ENCODE assay signal across 8 mouse cellular contexts in the genomic region with DNA sequence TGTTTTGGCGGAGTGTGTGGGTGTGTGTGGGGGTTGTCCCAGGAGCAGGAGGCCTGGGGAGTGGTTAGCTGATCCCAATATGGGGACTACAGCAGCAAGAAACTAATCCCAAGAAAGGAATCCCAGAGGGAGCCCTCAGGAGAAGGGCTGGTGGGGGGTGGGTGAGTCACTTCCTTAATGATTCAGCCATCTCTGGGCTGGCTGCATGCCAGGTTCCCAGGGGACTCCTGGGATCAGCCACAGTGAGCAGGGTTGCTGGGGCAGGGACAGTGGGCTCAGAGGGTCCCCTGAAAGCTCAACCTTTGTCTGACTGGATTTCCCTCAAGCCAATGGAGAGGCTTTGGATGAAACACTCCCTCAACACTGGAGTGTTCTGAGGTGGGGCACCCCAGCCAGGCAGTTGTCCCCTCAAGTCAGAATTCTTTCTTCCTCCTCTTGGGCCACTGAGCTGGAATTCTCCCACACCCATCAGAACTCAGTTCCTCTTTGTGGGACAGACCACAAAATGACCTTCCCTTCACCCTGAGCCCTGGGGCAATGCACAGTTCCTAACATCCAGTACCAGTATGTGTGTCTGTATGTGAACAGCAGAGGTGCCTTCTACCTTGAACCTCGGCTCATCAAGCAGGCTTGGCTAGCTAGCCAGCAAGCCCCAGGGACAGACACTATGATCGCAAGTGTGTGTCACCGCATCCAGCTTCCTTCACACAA. TPM values are rescaled to one million over a fixed set of nuclear protein-coding genes. Genes with fewer than 3 reads are reported as not detected.
DNase-seq lines count a peak whose midpoint lies in the region; ATAC-seq and TF ChIP-seq lines count a peak whose summit lies in the region.

No protein-coding gene starts in this region.

- no peak overlapping the region for H3K4me3 ChIP-seq in embryonic fibroblast, embryonic 13.5 days (ENCODE audit: insufficient read depth, low read length)
- no peak overlapping the region for H3K4me3 ChIP-seq in intestine, embryonic 15.5 days (replicated peaks)
- H3K4me3 ChIP-seq in lung, adult 2 months (replicated peaks; ENCODE audit: extremely low read depth, low read depth, low read length): peak overlapping the region; percentile 83
- H3K4me3 ChIP-seq in stomach, postnatal 0 days (ENCODE audit: low read depth, low read length): no peak overlapping the region

- no peak for TF ChIP-seq POLR2A in embryonic fibroblast, embryonic 13.5 days (IDR thresholded peaks at IDR 0.05; ENCODE audit: low read depth, low read length)
- TF ChIP-seq POLR2A in lung, adult 2 months (IDR thresholded peaks at IDR 0.05; ENCODE audit: borderline replicate concordance, extremely low read depth, low read depth, low read length): peak; percentile 38; the same call in 1 of the 2 replicates

- no peaks in the 10 kb centered on the region for H3K27me3 ChIP-seq in intestine, embryonic 15.5 days (replicated peaks)
- H3K27me3 ChIP-seq in stomach, postnatal 0 days (ENCODE audit: control insufficient read depth, insufficient read depth, low read length): no peaks in the 10 kb centered on the region

- peak overlapping the region; percentile 83 for H3K27ac ChIP-seq in embryonic fibroblast, embryonic 13.5 days (ENCODE audit: insufficient read depth, low read length)
- H3K27ac ChIP-seq in intestine, embryonic 15.5 days: peak overlapping the region; percentile 63
- peak overlapping the region; percentile 35; the same call in 1 of the 2 replicates for H3K27ac ChIP-seq in stomach, postnatal 0 days (replicated peaks)

- 0 out of 2 replicates have a peak, but pooled peaks cover 3% of the 10 kb centered on the region for H3K36me3 ChIP-seq in intestine, embryonic 15.5 days
- no peaks in the 10 kb centered on the region for H3K36me3 ChIP-seq in stomach, postnatal 0 days (ENCODE audit: control insufficient read depth, insufficient read depth, low read length)

- no peak overlapping the region for H3K9ac ChIP-seq in intestine, embryonic 15.5 days
- H3K9ac ChIP-seq in stomach, postnatal 0 days (ENCODE audit: low read length): no peak overlapping the region

- peaks cover 15% of the 10 kb centered on the region for H3K4me1 ChIP-seq in embryonic fibroblast, embryonic 13.5 days (ENCODE audit: control insufficient read depth, insufficient read depth, low read length)
- peaks cover 29% of the 10 kb centered on the region for H3K4me1 ChIP-seq in intestine, embryonic 15.5 days (replicated peaks)
- H3K4me1 ChIP-seq in lung, adult 2 months (ENCODE audit: control insufficient read depth, insufficient read depth, low read length): peaks cover 5% of the 10 kb centered on the region
- peaks cover 5% of the 10 kb centered on the region; the same call in 1 of the 2 replicates for H3K4me1 ChIP-seq in stomach, postnatal 0 days (replicated peaks; ENCODE audit: control insufficient read depth, insufficient read depth)

- H3K4me2 ChIP-seq in intestine, embryonic 15.5 days (replicated peaks): peak overlapping the region; percentile 92
- H3K4me2 ChIP-seq in stomach, postnatal 0 days (replicated peaks; ENCODE audit: low read depth): peak overlapping the region; percentile 85

- TF ChIP-seq CTCF in embryonic fibroblast, embryonic 13.5 days (IDR thresholded peaks at IDR 0.05; ENCODE audit: borderline replicate concordance, insufficient read depth, low read length): no peak
- TF ChIP-seq CTCF in lung, adult 2 months (IDR thresholded peaks at IDR 0.05; ENCODE audit: insufficient read depth, low read length): no peak
- no peak for TF ChIP-seq CTCF in stomach, postnatal 0 days (IDR thresholded peaks at IDR 0.05; ENCODE audit: low read depth)

- peak; percentile 64 for ATAC-seq in intestine, embryonic 15.5 days
- peak; percentile 56 for ATAC-seq in stomach, postnatal 0 days (ENCODE audit: low FRiP score, low TSS enrichment)

- DNase-seq in urinary bladder, postnatal 14 days (ENCODE audit: low spot score): peak; percentile 62
- DNase-seq in urinary bladder, postnatal 4 days (ENCODE audit: low spot score in 2 of 2): no peak
- DNase-seq in lung, adult 2 months: peak; percentile 57
- DNase-seq in stomach, postnatal 0 days (ENCODE audit: low spot score): peak; percentile 67
- no peak for DNase-seq in cerebellum, postnatal 36 days
- DNase-seq in cerebellum, adult 8-10 months: no peak

- no peak for TF ChIP-seq EP300 in stomach, postnatal 0 days (optimal IDR thresholded peaks at IDR 0.05)

- H3K9me3 ChIP-seq in intestine, embryonic 15.5 days: no peaks in the 10 kb centered on the region
- H3K9me3 ChIP-seq in stomach, postnatal 0 days (ENCODE audit: control insufficient read depth, low read length): no peaks in the 10 kb centered on the region

- 48% methylated on average over 4 of the region's 4 CpGs for WGBS in intestine, embryonic 15.5 days
- 24% methylated on average over 4 of the region's 4 CpGs for WGBS in lung, adult 2 months
- WGBS in stomach, postnatal 0 days: 49% methylated on average over 4 of the region's 4 CpGs

RNA-seq across cellular contexts. Expression of a gene that starts 3.1 kb away (rescaled TPM):
- polyA plus RNA-seq in embryonic fibroblast, embryonic 13.5 days (2011; ENCODE audit: insufficient read length, low read depth, missing spikeins): 66.4 and 95.6 TPM in 2 replicates
- polyA plus RNA-seq in intestine, embryonic 15.5 days (2015; fragmentation: Nextera tagmentation; extraction: Ambion mirVana): 32.3 and 35.4 TPM in 2 replicates
- polyA plus RNA-seq in lung, adult 2 months (2012; rRNA removed): 557 and 634 TPM in 2 replicates
- 16.9 and 17.1 TPM in 2 replicates for polyA plus RNA-seq in stomach, postnatal 0 days (2015; fragmentation: Nextera tagmentation; extraction: Ambion mirVana)

RNA-seq across cellular contexts. Expression of a gene that starts 23.0 kb away (rescaled TPM):
- polyA plus RNA-seq in embryonic fibroblast, embryonic 13.5 days (2011; ENCODE audit: insufficient read length, low read depth, missing spikeins): 64.2 and 70.2 TPM in 2 replicates
- polyA plus RNA-seq in intestine, embryonic 15.5 days (2015; fragmentation: Nextera tagmentation; extraction: Ambion mirVana): 215 and 226 TPM in 2 replicates
- polyA plus RNA-seq in lung, adult 2 months (2012; rRNA removed): 18.4 and 24.0 TPM in 2 replicates
- 83.8 and 86.6 TPM in 2 replicates for polyA plus RNA-seq in stomach, postnatal 0 days (2015; fragmentation: Nextera tagmentation; extraction: Ambion mirVana)

RNA-seq across cellular contexts. Expression of a gene that starts 39.0 kb away (rescaled TPM):
- polyA plus RNA-seq in embryonic fibroblast, embryonic 13.5 days (2011; ENCODE audit: insufficient read length, low read depth, missing spikeins): 40.2 and 41.2 TPM in 2 replicates
- polyA plus RNA-seq in intestine, embryonic 15.5 days (2015; fragmentation: Nextera tagmentation; extraction: Ambion mirVana): 34.4 and 35.2 TPM in 2 replicates
- polyA plus RNA-seq in lung, adult 2 months (2012; rRNA removed): 148 and 168 TPM in 2 replicates
- polyA plus RNA-seq in stomach, postnatal 0 days (2015; fragmentation: Nextera tagmentation; extraction: Ambion mirVana): 14.4 and 16.2 TPM in 2 replicates

Comparison
In these comparisons a context has a peak if more than half of its experiments do, and no peak if none do; other contexts are left out.
1. DNase-seq: peak in urinary bladder, postnatal 14 days (single experiment), lung, adult 2 months (single experiment) and stomach, postnatal 0 days (single experiment); none in urinary bladder, postnatal 4 days (0 of 2), cerebellum, postnatal 36 days (0 of 2) and cerebellum, adult 8-10 months (single experiment).
2. Peak in every context shown above with its lines, with median percentiles within 50 percentile points of each other: H3K27ac ChIP-seq.